Mouse (Mus musculus): ENCODE data around the gene Ppp2r1b. TPM values are rescaled to one million over a fixed set of nuclear protein-coding genes. Genes with fewer than 3 reads are reported as not detected.

Ppp2r1b gene
- polyA plus RNA-seq, 1 experiment = 12.9 TPM

DNA sequence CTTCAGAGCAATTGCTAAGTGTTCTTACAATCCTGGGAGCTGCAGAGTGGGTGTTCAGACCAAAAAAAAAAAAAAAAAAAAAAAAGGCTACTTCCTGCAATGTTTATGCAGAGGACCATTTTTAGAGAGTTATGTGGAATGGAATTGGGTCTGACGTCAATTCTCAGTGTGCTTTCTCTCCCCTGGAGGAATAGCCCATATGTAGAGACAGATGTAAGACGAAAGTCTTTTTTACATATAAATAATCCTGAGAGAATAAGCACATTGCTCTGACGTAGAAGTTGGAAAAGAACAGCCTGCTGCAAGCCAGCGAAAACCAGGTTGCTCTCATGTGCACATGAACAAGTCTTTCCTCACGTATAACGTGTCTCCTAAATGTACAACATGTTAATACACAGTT, 25.4 kb upstream of the Ppp2r1b start:
- H3K36me3 ChIP-seq (ENCODE audit: control insufficient read depth, insufficient read depth) = no peaks in the 10 kb centered on the region
- TF ChIP-seq POLR2AphosphoS2 (IDR thresholded peaks at IDR 0.05; ENCODE audit: insufficient read length, low read depth) (no peak), MYOD1 (IDR thresholded peaks at IDR 0.05; ENCODE audit: control insufficient read depth in 1 of 3, insufficient read length in 2 of 3, low read depth in 2 of 3) (no peak), TCF3 (IDR thresholded peaks at IDR 0.05; ENCODE audit: insufficient read length, low read depth) (no peak), MAX (IDR thresholded peaks at IDR 0.05; ENCODE audit: low read depth) (no peak), TCF12 (IDR thresholded peaks at IDR 0.05; ENCODE audit: insufficient read depth, poor library complexity, severe bottlenecking) (no peak), CEBPB (IDR thresholded peaks at IDR 0.05; ENCODE audit: insufficient read depth, poor library complexity, severe bottlenecking) (no peak), POLR2A (IDR thresholded peaks at IDR 0.05; ENCODE audit: insufficient read length, low read depth) (no peak), MYOG (IDR thresholded peaks at IDR 0.05; ENCODE audit: control insufficient read depth in 1 of 3, insufficient read depth in 1 of 3, insufficient read length in 2 of 3, low read depth in 2 of 3) (no peak), SRF (IDR thresholded peaks at IDR 0.05; ENCODE audit: control insufficient read depth, insufficient read length, low read depth) (no peak)

DNA sequence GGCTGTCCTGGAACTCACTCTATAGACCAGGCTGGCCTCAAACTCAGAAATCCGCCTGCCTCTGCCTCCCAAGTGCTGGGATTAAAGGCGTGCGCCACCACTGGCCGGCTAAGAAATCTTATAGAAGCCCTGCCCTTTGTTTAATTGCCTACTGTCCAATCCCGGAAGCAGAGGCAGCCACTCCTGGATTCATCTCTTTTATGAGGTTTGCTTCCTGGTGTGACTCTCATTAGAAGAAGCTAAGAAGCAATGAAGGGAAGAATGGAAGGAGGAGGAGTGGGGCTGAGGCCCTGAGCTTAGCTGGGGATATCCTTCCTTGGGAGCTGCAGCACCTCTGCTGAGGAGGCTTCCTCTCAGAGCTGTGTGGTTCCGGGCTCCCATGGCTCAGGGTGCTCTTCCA, 23.4 kb upstream of the Ppp2r1b start:
- no peaks in the 10 kb centered on the region for H3K79me2 ChIP-seq (ENCODE audit: control insufficient read depth, insufficient read depth)

More for the DNA sequence above, 25.4 kb upstream of the Ppp2r1b start:
- Histone ChIP-seq H3K4me2 (ENCODE audit: low read depth) (no peak overlapping the region), H3K79me2 (ENCODE audit: control insufficient read depth, insufficient read depth) (no peaks in the 10 kb centered on the region), H3ac (ENCODE audit: control insufficient read depth, insufficient read length) (no peak overlapping the region), H3K27me3 (ENCODE audit: control insufficient read depth, insufficient read depth, insufficient read length) (no peaks in the 10 kb centered on the region), H3K4me3 (no peak overlapping the region)

DNA sequence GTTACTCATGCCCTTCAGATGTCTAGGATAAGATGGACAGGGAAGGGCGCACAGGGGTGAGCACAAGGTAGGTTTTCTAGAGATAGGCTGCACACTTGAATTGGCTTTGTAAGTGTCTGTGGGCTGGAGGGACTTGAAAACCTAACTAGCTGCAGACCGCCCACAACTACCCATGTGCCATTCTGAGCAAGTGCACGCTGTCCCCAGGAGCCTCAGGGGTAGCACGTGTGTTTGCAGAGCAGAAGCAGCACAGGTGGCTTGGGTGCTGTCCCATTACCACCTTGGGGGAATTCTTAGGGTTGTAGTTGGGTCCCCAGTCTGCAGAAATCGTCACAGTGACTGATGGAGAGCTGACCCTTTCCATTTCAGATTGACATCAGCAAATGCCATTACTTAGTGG, 22.9 kb upstream of the Ppp2r1b start:
- Histone ChIP-seq H3K4me2 (ENCODE audit: low read depth) (no peak overlapping the region), H3K4me3 (no peak overlapping the region), H3K27me3 (ENCODE audit: control insufficient read depth, insufficient read depth, insufficient read length) (no peaks in the 10 kb centered on the region), H3K36me3 (ENCODE audit: control insufficient read depth, insufficient read depth) (no peaks in the 10 kb centered on the region), H3K79me2 (ENCODE audit: control insufficient read depth, insufficient read depth) (no peaks in the 10 kb centered on the region), H3ac (ENCODE audit: control insufficient read depth, insufficient read length) (no peak overlapping the region)
- TF ChIP-seq TCF12 (IDR thresholded peaks at IDR 0.05; ENCODE audit: insufficient read depth, poor library complexity, severe bottlenecking) (no peak), TCF3 (IDR thresholded peaks at IDR 0.05; ENCODE audit: insufficient read length, low read depth) (no peak), E2F4 (IDR thresholded peaks at IDR 0.05; ENCODE audit: insufficient read depth) (no peak), USF1 (IDR thresholded peaks at IDR 0.05; ENCODE audit: low read depth) (no peak), REST (IDR thresholded peaks at IDR 0.05; ENCODE audit: insufficient read depth, insufficient read length) (no peak), POLR2AphosphoS2 (IDR thresholded peaks at IDR 0.05; ENCODE audit: insufficient read length, low read depth) (no peak), CEBPB (IDR thresholded peaks at IDR 0.05; ENCODE audit: insufficient read depth, poor library complexity, severe bottlenecking) (no peak), MAX (IDR thresholded peaks at IDR 0.05; ENCODE audit: low read depth) (no peak), MYOD1 (IDR thresholded peaks at IDR 0.05; ENCODE audit: control insufficient read depth in 1 of 3, insufficient read length in 2 of 3, low read depth in 2 of 3) (no peak), SRF (IDR thresholded peaks at IDR 0.05; ENCODE audit: control insufficient read depth, insufficient read length, low read depth) (no peak), POLR2A (IDR thresholded peaks at IDR 0.05; ENCODE audit: insufficient read length, low read depth) (no peak), MYOG (IDR thresholded peaks at IDR 0.05; ENCODE audit: control insufficient read depth in 1 of 3, insufficient read depth in 1 of 3, insufficient read length in 2 of 3, low read depth in 2 of 3) (no peak)

More for the DNA sequence above, 23.4 kb upstream of the Ppp2r1b start:
- no peak overlapping the region for H3K4me3 ChIP-seq
- H3ac ChIP-seq (ENCODE audit: control insufficient read depth, insufficient read length) = no peak overlapping the region
- TF ChIP-seq TCF12 (IDR thresholded peaks at IDR 0.05; ENCODE audit: insufficient read depth, poor library complexity, severe bottlenecking) (no peak), SRF (IDR thresholded peaks at IDR 0.05; ENCODE audit: control insufficient read depth, insufficient read length, low read depth) (no peak), MYOG (IDR thresholded peaks at IDR 0.05; ENCODE audit: control insufficient read depth in 1 of 3, insufficient read depth in 1 of 3, insufficient read length in 2 of 3, low read depth in 2 of 3) (no peak), REST (IDR thresholded peaks at IDR 0.05; ENCODE audit: insufficient read depth, insufficient read length) (no peak), USF1 (IDR thresholded peaks at IDR 0.05; ENCODE audit: low read depth) (no peak), MAX (IDR thresholded peaks at IDR 0.05; ENCODE audit: low read depth) (no peak), POLR2AphosphoS2 (IDR thresholded peaks at IDR 0.05; ENCODE audit: insufficient read length, low read depth) (no peak), POLR2A (IDR thresholded peaks at IDR 0.05; ENCODE audit: insufficient read length, low read depth) (no peak), TCF3 (IDR thresholded peaks at IDR 0.05; ENCODE audit: insufficient read length, low read depth) (no peak), CEBPB (IDR thresholded peaks at IDR 0.05; ENCODE audit: insufficient read depth, poor library complexity, severe bottlenecking) (no peak), MYOD1 (IDR thresholded peaks at IDR 0.05; ENCODE audit: control insufficient read depth in 1 of 3, insufficient read length in 2 of 3, low read depth in 2 of 3) (no peak), E2F4 (IDR thresholded peaks at IDR 0.05; ENCODE audit: insufficient read depth) (no peak)
- H3K27me3 ChIP-seq (ENCODE audit: control insufficient read depth, insufficient read depth, insufficient read length) = no peaks in the 10 kb centered on the region
- no peaks in the 10 kb centered on the region for H3K36me3 ChIP-seq (ENCODE audit: control insufficient read depth, insufficient read depth)
- no peak overlapping the region for H3K4me2 ChIP-seq (ENCODE audit: low read depth)

DNA sequence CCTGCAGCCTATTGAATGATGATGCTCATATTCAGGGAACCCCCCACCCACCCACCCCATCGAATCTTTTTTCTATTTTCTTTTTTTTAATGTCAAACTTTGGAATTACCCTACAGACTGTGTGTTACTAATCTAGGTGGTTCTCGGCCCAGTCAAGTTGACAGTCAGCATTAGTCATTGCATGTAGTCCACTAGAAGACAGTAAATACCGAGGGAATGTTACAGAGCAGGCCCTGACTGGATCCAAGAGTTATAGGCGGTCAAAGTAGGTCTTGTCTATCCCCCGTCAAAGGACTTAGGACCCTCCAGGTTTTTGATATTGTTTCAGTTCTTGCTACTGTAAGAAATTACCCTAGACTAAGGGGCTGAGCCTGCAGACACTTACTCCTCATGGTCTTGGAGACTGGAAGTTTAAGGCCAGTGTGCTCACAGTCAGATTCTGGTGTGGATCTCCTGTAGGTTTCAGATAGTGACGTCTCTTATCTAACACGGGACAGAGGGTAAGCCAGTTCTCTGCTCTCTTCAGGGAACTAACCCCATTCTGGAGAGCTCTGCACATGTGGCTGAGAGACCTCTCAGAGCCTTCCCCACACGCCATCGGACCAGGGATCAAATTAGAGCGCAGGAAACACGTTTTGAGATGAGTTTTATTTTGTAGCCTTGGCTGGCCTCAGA, 21.2 kb upstream of the Ppp2r1b start:
- Histone ChIP-seq H3K79me2 (ENCODE audit: control insufficient read depth, insufficient read depth) (no peaks in the 10 kb centered on the region), H3K36me3 (ENCODE audit: control insufficient read depth, insufficient read depth) (no peaks in the 10 kb centered on the region), H3ac (ENCODE audit: control insufficient read depth, insufficient read length) (no peak overlapping the region), H3K4me2 (ENCODE audit: low read depth) (no peak overlapping the region), H3K4me3 (no peak overlapping the region), H3K27me3 (ENCODE audit: control insufficient read depth, insufficient read depth, insufficient read length) (no peaks in the 10 kb centered on the region)
- TF ChIP-seq MYOD1 (IDR thresholded peaks at IDR 0.05; ENCODE audit: control insufficient read depth in 1 of 3, insufficient read length in 2 of 3, low read depth in 2 of 3) = no peak
- no peak for TF ChIP-seq MYOG (IDR thresholded peaks at IDR 0.05; ENCODE audit: control insufficient read depth in 1 of 3, insufficient read depth in 1 of 3, insufficient read length in 2 of 3, low read depth in 2 of 3)
- TF ChIP-seq POLR2A (IDR thresholded peaks at IDR 0.05; ENCODE audit: insufficient read length, low read depth) = no peak
- TF ChIP-seq MAX (IDR thresholded peaks at IDR 0.05; ENCODE audit: low read depth) = no peak
- TF ChIP-seq TCF12 (IDR thresholded peaks at IDR 0.05; ENCODE audit: insufficient read depth, poor library complexity, severe bottlenecking) = no peak
- no peak for TF ChIP-seq E2F4 (IDR thresholded peaks at IDR 0.05; ENCODE audit: insufficient read depth)
- TF ChIP-seq TCF3 (IDR thresholded peaks at IDR 0.05; ENCODE audit: insufficient read length, low read depth) = no peak
- TF ChIP-seq REST (IDR thresholded peaks at IDR 0.05; ENCODE audit: insufficient read depth, insufficient read length) = no peak
- no peak for TF ChIP-seq SRF (IDR thresholded peaks at IDR 0.05; ENCODE audit: control insufficient read depth, insufficient read length, low read depth)
- no peak for TF ChIP-seq POLR2AphosphoS2 (IDR thresholded peaks at IDR 0.05; ENCODE audit: insufficient read length, low read depth)
- TF ChIP-seq USF1 (IDR thresholded peaks at IDR 0.05; ENCODE audit: low read depth) = no peak
- no peak for TF ChIP-seq CEBPB (IDR thresholded peaks at IDR 0.05; ENCODE audit: insufficient read depth, poor library complexity, severe bottlenecking)
